Mouse (Mus musculus) layer of hippocampus, postnatal 10 days (tissue): ENCODE measurements at regions not wholly inside any gene's neighbourhood (a gene's known extent, or its start where the extent isn't known, plus 50 kb on each side); places are given as distances from the start of the nearest gene placed in this dataset.
A peak's percentile ranks its signal among the peaks of the same experiment; 100 is the strongest.
"Not testable (repeated sequence)": the region's sequence is repeated elsewhere in the genome, so short reads cannot be mapped to it uniquely, and the experiment has no call there.

ENCODE experiments used
- DNase-seq, 2 experiments: peaks; one replicate each; pipeline ENCODE4 v3.0.0; 2021; ENCODE audit warnings: low spot score in 2 of 2
- microRNA-seq, 2 experiments: library from miRNA; unstranded; fragments of <30 nt; microRNA quantifications; one replicate each; pipeline ENCODE4 v1.2.0; 2021

DNA sequence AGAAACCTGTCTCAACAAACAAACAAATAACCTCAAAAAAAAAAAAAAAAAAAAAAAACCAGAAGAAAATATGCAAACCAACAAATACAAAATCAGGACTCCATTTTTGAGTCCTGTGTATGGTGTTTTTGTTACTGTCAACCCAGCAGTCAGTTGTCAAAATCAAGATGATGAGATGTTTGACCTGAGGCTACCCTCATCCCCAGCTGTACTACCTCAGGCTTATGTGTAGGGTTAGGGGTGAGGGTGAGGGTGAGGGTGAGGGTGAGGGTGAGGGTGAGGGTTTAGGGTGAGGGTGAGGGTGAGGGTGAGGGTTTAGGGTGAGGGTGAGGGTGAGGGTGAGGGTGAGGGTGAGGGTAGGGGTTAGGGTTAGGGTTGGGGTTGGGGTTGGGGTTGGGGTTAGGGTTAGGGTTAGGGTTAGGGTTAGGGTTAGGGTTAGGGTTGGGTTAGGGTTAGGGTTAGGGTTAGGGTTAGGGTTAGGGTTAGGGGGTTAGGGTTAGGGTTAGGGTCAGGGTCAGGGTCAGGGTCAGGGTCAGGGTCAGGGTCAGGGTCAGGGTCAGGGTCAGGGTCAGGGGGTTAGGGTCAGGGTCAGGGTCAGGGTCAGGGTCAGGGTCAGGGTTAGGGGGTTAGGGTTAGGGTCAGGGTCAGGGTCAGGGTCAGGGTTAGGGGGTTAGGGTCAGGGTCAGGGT is 97.0 kb upstream of the Vmn2r87 start:
- peak in 1 of 2 experiments; percentile 7 for DNase-seq

DNA sequence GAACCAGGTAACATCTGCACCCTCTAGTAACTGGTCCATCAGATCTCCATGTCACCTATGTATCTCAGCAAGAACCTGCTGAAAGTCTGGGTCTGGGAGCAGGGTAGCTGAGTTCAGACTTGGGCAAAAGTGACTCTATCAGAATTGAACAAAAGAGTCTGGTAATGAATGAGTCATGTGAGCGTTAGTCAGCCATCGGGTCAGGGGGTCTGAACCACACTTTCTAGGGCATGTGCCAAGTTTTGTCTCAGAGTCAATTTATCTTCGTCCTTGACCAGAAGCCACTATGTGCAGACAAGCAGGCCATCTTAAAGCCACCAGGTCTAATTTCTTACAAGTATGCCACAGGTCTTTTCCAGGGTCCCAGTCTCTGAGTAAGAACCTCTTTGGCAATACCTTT is 69.2 kb upstream of the Vmn2r87 start:
- DNase-seq, result not testable (repeated sequence)

DNA sequence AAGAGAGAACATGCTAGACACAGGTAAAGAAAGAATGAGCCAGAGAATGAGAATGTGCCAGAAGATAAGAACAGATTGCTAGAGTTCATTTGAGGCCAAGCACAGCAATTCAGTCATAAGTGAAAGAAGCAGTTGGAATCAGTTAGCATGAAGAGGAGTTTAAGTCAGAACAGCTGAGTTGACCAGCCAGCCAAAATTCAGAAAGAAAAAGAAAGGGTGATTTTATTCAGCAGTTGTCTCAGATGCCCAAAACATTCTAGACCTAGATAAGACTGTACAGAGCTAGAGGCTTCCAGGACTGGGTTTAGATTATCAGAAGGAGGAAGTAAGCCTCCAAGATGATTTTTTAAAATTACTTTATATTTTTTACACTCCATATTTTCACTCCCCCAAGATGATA is 51.4 kb upstream of the Vmn2r87 start:
- DNase-seq, result no peak

Small RNAs in the stretch of these regions (microRNA-seq; reads per million reads assigned to microRNA genes)
- gene Gm26445, result 0 reads per million in 2 experiments
